Comparison of ENCODE assay signal across 30 mouse cellular contexts in genomic region chr9:101938066-101938465, GRCm38 (mm10).
DNase-seq lines count a peak whose midpoint lies in the region; ATAC-seq and TF ChIP-seq lines count a peak whose summit lies in the region.
"Had no signal": no experiment of that assay in that cellular context is flagged by ENCODE, and none has a peak within 500 bp of the region (broad histone marks: within the 10 kb centered on the region; RNA-seq: fewer than 3 reads in every experiment).

No protein-coding gene starts in this region.

- no peak for ATAC-seq in forebrain, embryonic 15.5 days (replicated peaks)
- no peak for ATAC-seq in forebrain, embryonic 11.5 days (replicated peaks; ENCODE audit: low FRiP score)
- ATAC-seq in hindbrain, postnatal 0 days, result no peak
- no peak for ATAC-seq in hindbrain, embryonic 16.5 days
- ATAC-seq in midbrain, postnatal 0 days (ENCODE audit: low FRiP score), result no peak
- ATAC-seq in midbrain, embryonic 11.5 days (ENCODE audit: low FRiP score), result no peak
- ATAC-seq: CD4-positive, CD25-positive, alpha-beta regulatory T cell, adult 4 months; forebrain, embryonic 13.5 days; forebrain, postnatal 0 days; intestine, embryonic 15.5 days had no signal

- no peaks in the 10 kb centered on the region for H3K36me3 ChIP-seq in forebrain, embryonic 15.5 days
- H3K36me3 ChIP-seq in forebrain, embryonic 11.5 days (ENCODE audit: control insufficient read depth, insufficient read depth, low read length), result no peaks in the 10 kb centered on the region
- H3K36me3 ChIP-seq in hindbrain, postnatal 0 days (ENCODE audit: insufficient read depth, low read length), result no peaks in the 10 kb centered on the region
- no peaks in the 10 kb centered on the region for H3K36me3 ChIP-seq in hindbrain, embryonic 16.5 days (ENCODE audit: control insufficient read depth, insufficient read depth, low read length)
- H3K36me3 ChIP-seq in midbrain, postnatal 0 days (ENCODE audit: insufficient read depth, low read length), result peaks cover 21% of the 10 kb centered on the region
- H3K36me3 ChIP-seq in midbrain, embryonic 11.5 days (ENCODE audit: control insufficient read depth, insufficient read depth, low read length), result no peaks in the 10 kb centered on the region
- H3K36me3 ChIP-seq: embryonic facial prominence, embryonic 10.5 days; embryonic facial prominence, embryonic 13.5 days; heart, embryonic 10.5 days; heart, embryonic 13.5 days; intestine, embryonic 15.5 days had no signal

- H3K27ac ChIP-seq in forebrain, embryonic 15.5 days (replicated peaks), result 0 out of 2 replicates have a peak overlapping the region, but pooled peaks have one; percentile 17
- no peak overlapping the region for H3K27ac ChIP-seq in forebrain, embryonic 11.5 days (ENCODE audit: low read depth, low read length)
- 0 out of 2 replicates have a peak overlapping the region, but pooled peaks have one; percentile 15 for H3K27ac ChIP-seq in hindbrain, postnatal 0 days
- H3K27ac ChIP-seq in hindbrain, embryonic 16.5 days (ENCODE audit: low read depth, low read length), result no peak overlapping the region
- H3K27ac ChIP-seq in midbrain, postnatal 0 days (ENCODE audit: low read depth, low read length), result no peak overlapping the region
- H3K27ac ChIP-seq in midbrain, embryonic 11.5 days (ENCODE audit: low read depth, low read length), result no peak overlapping the region
- H3K27ac ChIP-seq: embryonic facial prominence, embryonic 10.5 days; embryonic facial prominence, embryonic 13.5 days; forebrain, embryonic 13.5 days; heart, adult 2 months; heart, embryonic 10.5 days; heart, embryonic 13.5 days; intestine, embryonic 15.5 days had no signal

- H3K27me3 ChIP-seq in forebrain, embryonic 15.5 days, result no peaks in the 10 kb centered on the region
- no peaks in the 10 kb centered on the region for H3K27me3 ChIP-seq in forebrain, embryonic 11.5 days (ENCODE audit: control insufficient read depth, insufficient read depth, low read length)
- no peaks in the 10 kb centered on the region for H3K27me3 ChIP-seq in hindbrain, postnatal 0 days (ENCODE audit: insufficient read depth, low read length)
- no peaks in the 10 kb centered on the region for H3K27me3 ChIP-seq in hindbrain, embryonic 16.5 days (replicated peaks; ENCODE audit: control insufficient read depth, insufficient read depth, low read length)
- no peaks in the 10 kb centered on the region for H3K27me3 ChIP-seq in midbrain, postnatal 0 days (ENCODE audit: insufficient read depth, low read length)
- no peaks in the 10 kb centered on the region for H3K27me3 ChIP-seq in midbrain, embryonic 11.5 days (ENCODE audit: control insufficient read depth, insufficient read depth, low read length)
- H3K27me3 ChIP-seq: embryonic facial prominence, embryonic 13.5 days; forebrain, embryonic 13.5 days; intestine, embryonic 15.5 days had no signal

- no peak overlapping the region for H3K9ac ChIP-seq in forebrain, embryonic 15.5 days (replicated peaks)
- no peak overlapping the region for H3K9ac ChIP-seq in forebrain, embryonic 11.5 days (ENCODE audit: low read length)
- H3K9ac ChIP-seq in hindbrain, postnatal 0 days (replicated peaks; ENCODE audit: low read length), result no peak overlapping the region
- H3K9ac ChIP-seq in hindbrain, embryonic 16.5 days (ENCODE audit: low read depth, low read length), result no peak overlapping the region
- H3K9ac ChIP-seq in midbrain, postnatal 0 days (replicated peaks; ENCODE audit: low read length, poor library complexity, severe bottlenecking), result no peak overlapping the region
- no peak overlapping the region for H3K9ac ChIP-seq in midbrain, embryonic 11.5 days (ENCODE audit: low read length)
- H3K9ac ChIP-seq: embryonic facial prominence, embryonic 13.5 days; forebrain, embryonic 13.5 days; forebrain, postnatal 0 days; heart, embryonic 13.5 days; hindbrain, embryonic 14.5 days; intestine, embryonic 15.5 days had no signal

- 82% methylated on average over 4 of the region's 4 CpGs for WGBS in forebrain, embryonic 15.5 days
- WGBS in forebrain, embryonic 11.5 days, result 79% methylated on average over 4 of the region's 4 CpGs
- WGBS in hindbrain, postnatal 0 days, result 65% methylated on average over 4 of the region's 4 CpGs
- 71% methylated on average over 4 of the region's 4 CpGs for whole genome bisulfite sequencing in hindbrain, embryonic 16.5 days
- WGBS in midbrain, postnatal 0 days, result 77% methylated on average over 4 of the region's 4 CpGs
- 89% methylated on average over 4 of the region's 4 CpGs for WGBS in midbrain, embryonic 11.5 days

- H3K9me3 ChIP-seq in forebrain, embryonic 15.5 days, result no peaks in the 10 kb centered on the region
- no peaks in the 10 kb centered on the region for H3K9me3 ChIP-seq in forebrain, embryonic 11.5 days (ENCODE audit: control insufficient read depth, low read length)
- no peaks in the 10 kb centered on the region for H3K9me3 ChIP-seq in hindbrain, postnatal 0 days (ENCODE audit: low read length)
- no peaks in the 10 kb centered on the region for H3K9me3 ChIP-seq in hindbrain, embryonic 16.5 days (ENCODE audit: control insufficient read depth, low read length)
- H3K9me3 ChIP-seq in midbrain, postnatal 0 days (ENCODE audit: low read length), result no peaks in the 10 kb centered on the region
- H3K9me3 ChIP-seq in midbrain, embryonic 11.5 days (ENCODE audit: control insufficient read depth, low read length), result no peaks in the 10 kb centered on the region
- H3K9me3 ChIP-seq: embryonic facial prominence, embryonic 10.5 days; embryonic facial prominence, embryonic 13.5 days; forebrain, embryonic 13.5 days; heart, embryonic 10.5 days; heart, embryonic 13.5 days; intestine, embryonic 15.5 days had no signal

- H3K4me2 ChIP-seq in forebrain, embryonic 15.5 days (replicated peaks), result no peak overlapping the region
- no peak overlapping the region for H3K4me2 ChIP-seq in forebrain, embryonic 11.5 days (ENCODE audit: low read depth, low read length, severe bottlenecking)
- H3K4me2 ChIP-seq in hindbrain, postnatal 0 days (ENCODE audit: low read depth, low read length), result no peak overlapping the region
- H3K4me2 ChIP-seq in hindbrain, embryonic 16.5 days (ENCODE audit: low read length), result no peak overlapping the region
- no peak overlapping the region for H3K4me2 ChIP-seq in midbrain, postnatal 0 days (ENCODE audit: low read depth, low read length, poor library complexity, severe bottlenecking)
- H3K4me2 ChIP-seq in midbrain, embryonic 11.5 days, result no peak overlapping the region
- H3K4me2 ChIP-seq: embryonic facial prominence, embryonic 13.5 days; forebrain, embryonic 13.5 days; heart, embryonic 13.5 days; hindbrain, embryonic 14.5 days; intestine, embryonic 15.5 days had no signal

- H3K4me1 ChIP-seq in forebrain, embryonic 15.5 days, result peaks cover 25% of the 10 kb centered on the region; the same call in 1 of the 2 replicates
- no peaks in the 10 kb centered on the region for H3K4me1 ChIP-seq in forebrain, embryonic 11.5 days (replicated peaks; ENCODE audit: control insufficient read depth, insufficient read depth, low read length)
- H3K4me1 ChIP-seq in hindbrain, postnatal 0 days (ENCODE audit: insufficient read depth, low read length), result peaks cover 11% of the 10 kb centered on the region; the same call in 1 of the 2 replicates
- H3K4me1 ChIP-seq in hindbrain, embryonic 16.5 days (ENCODE audit: control insufficient read depth, insufficient read depth, low read depth, low read length), result peaks cover 14% of the 10 kb centered on the region
- peaks cover 15% of the 10 kb centered on the region; the same call in 1 of the 2 replicates for H3K4me1 ChIP-seq in midbrain, postnatal 0 days (ENCODE audit: insufficient read depth, low read length)
- peaks cover 8% of the 10 kb centered on the region for H3K4me1 ChIP-seq in midbrain, embryonic 11.5 days (ENCODE audit: control insufficient read depth, insufficient read depth, low read length)
- H3K4me1 ChIP-seq: embryonic facial prominence, embryonic 13.5 days; heart, embryonic 13.5 days; intestine, embryonic 15.5 days had no signal

- no peak for TF ChIP-seq CTCF in hindbrain, postnatal 0 days (IDR thresholded peaks at IDR 0.05; ENCODE audit: low read depth)
- no peak for TF ChIP-seq CTCF in midbrain, postnatal 0 days (IDR thresholded peaks at IDR 0.05)

- no peak for DNase-seq in forebrain, embryonic 11.5 days (ENCODE audit: low spot score)
- DNase-seq in hindbrain, postnatal 0 days (ENCODE audit: low spot score), result peak; percentile 12
- DNase-seq in midbrain, postnatal 0 days (ENCODE audit: low spot score), result peak; percentile 23
- no peak for DNase-seq in midbrain, embryonic 11.5 days (ENCODE audit: low spot score, missing footprints)
- no peak for DNase-seq in adipocyte (ENCODE audit: low spot score)
- DNase-seq: adrenal gland, adult 8-10 months; adrenal gland, postnatal 25 days; cerebellum, adult 11-12 months; cerebellum, adult 9-10 months; cerebellum, postnatal 36 days; embryo, embryonic 11 days; forebrain, postnatal 0 days; gastrocnemius, postnatal 10 days; gastrocnemius, postnatal 36 days; heart, adult 2 months; heart, postnatal 14 days; heart, postnatal 4 days; kidney, adult 11 months; kidney, adult 8-10 months had no signal

- H3K4me3 ChIP-seq in forebrain, embryonic 15.5 days, result no peak overlapping the region
- H3K4me3 ChIP-seq in forebrain, embryonic 11.5 days (ENCODE audit: low read depth, low read length), result no peak overlapping the region
- no peak overlapping the region for H3K4me3 ChIP-seq in hindbrain, postnatal 0 days (ENCODE audit: low read length)
- no peak overlapping the region for H3K4me3 ChIP-seq in hindbrain, embryonic 16.5 days (ENCODE audit: low read length)
- no peak overlapping the region for H3K4me3 ChIP-seq in midbrain, postnatal 0 days (ENCODE audit: low read depth, low read length)
- H3K4me3 ChIP-seq in midbrain, embryonic 11.5 days (ENCODE audit: low read depth, low read length), result no peak overlapping the region
- H3K4me3 ChIP-seq: embryonic facial prominence, embryonic 10.5 days; embryonic facial prominence, embryonic 13.5 days; erythroblast, embryonic 14.5 days; forebrain, embryonic 13.5 days; heart, adult 2 months; heart, embryonic 10.5 days; heart, embryonic 13.5 days; intestine, embryonic 15.5 days had no signal

Comparison
In these comparisons a context has a peak if more than half of its experiments do, and no peak if none do; other contexts are left out.
1. H3K27ac ChIP-seq: peak in forebrain, embryonic 15.5 days (single experiment) and hindbrain, postnatal 0 days (single experiment); none in forebrain, embryonic 11.5 days (single experiment), hindbrain, embryonic 16.5 days (single experiment), midbrain, postnatal 0 days (single experiment) and midbrain, embryonic 11.5 days (single experiment).
2. DNase-seq: peak in hindbrain, postnatal 0 days (single experiment) and midbrain, postnatal 0 days (single experiment); none in forebrain, embryonic 11.5 days (single experiment), midbrain, embryonic 11.5 days (single experiment) and adipocyte (single experiment).